ENCODE assay signal across 13 mouse cellular contexts in the genomic region with DNA sequence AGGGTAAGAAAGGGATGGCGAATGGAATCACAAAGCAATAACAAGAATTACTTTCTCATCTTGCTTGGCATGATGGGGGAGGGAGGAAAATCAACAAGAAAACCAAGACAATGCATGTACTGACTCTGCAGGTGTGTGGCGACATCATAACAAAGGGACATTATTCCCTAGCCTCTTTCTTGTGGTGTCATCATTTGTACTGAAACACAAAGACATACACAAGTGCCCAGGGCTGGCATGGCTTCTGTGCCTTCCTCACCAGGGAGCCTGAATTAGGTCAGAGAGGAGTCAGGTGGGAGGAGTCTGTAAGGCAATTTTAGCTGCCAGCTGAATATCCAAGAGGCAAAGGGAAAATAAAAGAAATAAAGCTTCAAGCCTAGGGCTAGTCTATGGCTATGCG.
DNase-seq lines count a peak whose midpoint lies in the region; ATAC-seq and TF ChIP-seq lines count a peak whose summit lies in the region.
"Had no signal": no experiment of that assay in that cellular context is flagged by ENCODE, and none has a peak within 500 bp of the region (broad histone marks: within the 10 kb centered on the region; RNA-seq: fewer than 3 reads in every experiment).

No protein-coding gene starts in this region.

- H3K4me2 ChIP-seq in midbrain, embryonic 16.5 days (ENCODE audit: low read length): no peak overlapping the region
- no peak overlapping the region for H3K4me2 ChIP-seq in liver, embryonic 12.5 days
- H3K4me2 ChIP-seq: neural tube, embryonic 13.5 days had no signal

- no peak overlapping the region for H3K9ac ChIP-seq in midbrain, embryonic 16.5 days (ENCODE audit: low read depth, low read length)
- H3K9ac ChIP-seq in liver, embryonic 12.5 days: no peak overlapping the region
- H3K9ac ChIP-seq: liver, embryonic 14.5 days; neural tube, embryonic 13.5 days had no signal

- no peaks in the 10 kb centered on the region for H3K9me3 ChIP-seq in midbrain, embryonic 16.5 days (replicated peaks; ENCODE audit: control insufficient read depth, low read length, poor library complexity, severe bottlenecking)
- H3K9me3 ChIP-seq in liver, embryonic 12.5 days (replicated peaks): no peaks in the 10 kb centered on the region
- H3K9me3 ChIP-seq: neural tube, embryonic 13.5 days had no signal

- H3K27ac ChIP-seq in left cerebral cortex, adult 2 months: 0 out of 2 replicates have a peak overlapping the region, but pooled peaks have one; percentile 53
- H3K27ac ChIP-seq in midbrain, embryonic 16.5 days (ENCODE audit: low read length): no peak overlapping the region
- no peak overlapping the region for H3K27ac ChIP-seq in liver, embryonic 12.5 days
- H3K27ac ChIP-seq: liver, embryonic 14.5 days; neural tube, embryonic 13.5 days had no signal

- no peak overlapping the region for H3K4me3 ChIP-seq in left cerebral cortex, adult 2 months
- H3K4me3 ChIP-seq in midbrain, embryonic 16.5 days (ENCODE audit: low read depth, low read length): no peak overlapping the region
- H3K4me3 ChIP-seq in liver, embryonic 12.5 days: no peak overlapping the region
- H3K4me3 ChIP-seq: neural tube, embryonic 13.5 days had no signal

- H3K27me3 ChIP-seq in midbrain, embryonic 16.5 days (ENCODE audit: control insufficient read depth, insufficient read depth, low read depth, low read length): no peaks in the 10 kb centered on the region; the same call in 1 of the 2 replicates
- no peaks in the 10 kb centered on the region for H3K27me3 ChIP-seq in liver, embryonic 12.5 days (replicated peaks)
- H3K27me3 ChIP-seq: neural tube, embryonic 13.5 days had no signal

- no peaks in the 10 kb centered on the region for H3K36me3 ChIP-seq in midbrain, embryonic 16.5 days (ENCODE audit: control insufficient read depth, insufficient read depth, low read length)
- no peaks in the 10 kb centered on the region for H3K36me3 ChIP-seq in liver, embryonic 12.5 days
- H3K36me3 ChIP-seq: neural tube, embryonic 13.5 days had no signal

- ATAC-seq in midbrain, embryonic 16.5 days: peak; percentile 62; the same call in 1 of the 2 replicates
- ATAC-seq in liver, embryonic 12.5 days: no peak

- peak; percentile 7 to 11 for DNase-seq in cerebellum, postnatal 14 days
- DNase-seq in cerebellum, adult 8-10 months: no peak
- DNase-seq in left cerebral cortex, adult 2 months (ENCODE audit: extremely low spot score in 1 of 2, low spot score in 2 of 2): no peak
- DNase-seq in left cerebral cortex, postnatal 14 days (ENCODE audit: low spot score in 2 of 2): no peak
- peak; percentile 4 to 6 for DNase-seq in cerebellum, postnatal 36 days
- DNase-seq in testis, postnatal 10 days (ENCODE audit: low spot score): no peak
- DNase-seq: adrenal gland, adult 2 months; right cerebral cortex, postnatal 14 days; thymus, postnatal 25 days had no signal

- no peak for TF ChIP-seq CTCF in left cerebral cortex, adult 2 months (IDR thresholded peaks at IDR 0.05)

- 49% methylated on average over 3 of the region's 3 CpGs for WGBS in midbrain, embryonic 16.5 days
- 72% methylated on average over 3 of the region's 3 CpGs for WGBS in liver, embryonic 12.5 days (ENCODE audit: insufficient replicate concordance)

- intact Hi-C loops in left cerebral cortex, adult 2 months (cut with DNase I): no loop called here
- intact Hi-C loops in left cerebral cortex, postnatal 14 days (cut with DNase I): no loop called here

- H3K4me1 ChIP-seq in midbrain, embryonic 16.5 days (ENCODE audit: control insufficient read depth, insufficient read depth, low read length): no peaks in the 10 kb centered on the region
- no peaks in the 10 kb centered on the region for H3K4me1 ChIP-seq in liver, embryonic 12.5 days
- H3K4me1 ChIP-seq: neural tube, embryonic 13.5 days had no signal

Comparison
In these comparisons a context has a peak if more than half of its experiments do, and no peak if none do; other contexts are left out.
1. DNase-seq: peak in cerebellum, postnatal 14 days (2 of 2) and cerebellum, postnatal 36 days (2 of 2); none in cerebellum, adult 8-10 months (single experiment), left cerebral cortex, adult 2 months (0 of 2), left cerebral cortex, postnatal 14 days (0 of 2) and testis, postnatal 10 days (single experiment).